In the genomic region with DNA sequence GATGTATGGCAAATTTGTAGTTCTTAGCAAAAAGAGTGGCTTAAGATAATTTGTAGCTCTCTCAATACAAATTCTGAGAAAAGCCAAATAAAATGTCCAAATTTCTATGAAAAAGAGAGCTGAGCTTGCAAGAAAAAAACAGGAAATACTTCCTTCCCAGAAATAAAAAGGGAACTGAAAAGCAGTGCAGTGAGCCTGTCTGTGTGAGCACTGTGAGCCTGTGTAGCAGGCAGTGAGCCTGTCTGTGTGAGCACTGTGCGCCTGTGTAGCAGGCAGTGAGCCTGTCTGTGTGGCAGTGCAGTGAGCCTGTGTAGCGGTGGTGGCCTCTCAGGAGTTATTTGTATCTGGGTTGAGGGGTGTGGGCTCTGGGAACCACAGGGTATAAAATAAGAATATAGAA, we compare ENCODE assay signal across 12 mouse cellular contexts.
DNase-seq lines count a peak whose midpoint lies in the region; ATAC-seq lines count a peak whose summit lies in the region.
"Had no signal": no experiment of that assay in that cellular context is flagged by ENCODE, and none has a peak within 500 bp of the region (broad histone marks: within the 10 kb centered on the region; RNA-seq: fewer than 3 reads in every experiment).

No protein-coding gene starts in this region.

- H3K4me1 ChIP-seq in liver, embryonic 16.5 days (ENCODE audit: control insufficient read depth, low read depth, low read length), result no peaks in the 10 kb centered on the region
- no peaks in the 10 kb centered on the region for H3K4me1 ChIP-seq in liver, embryonic 12.5 days
- no peaks in the 10 kb centered on the region for H3K4me1 ChIP-seq in forebrain, embryonic 13.5 days
- no peaks in the 10 kb centered on the region for H3K4me1 ChIP-seq in midbrain, embryonic 13.5 days (replicated peaks)
- H3K4me1 ChIP-seq: embryonic facial prominence, embryonic 13.5 days; limb, embryonic 13.5 days; megakaryocyte, embryonic 14.5 days had no signal

- H3K9ac ChIP-seq in liver, embryonic 16.5 days (ENCODE audit: low read depth, low read length), result no peak overlapping the region
- no peak overlapping the region for H3K9ac ChIP-seq in liver, embryonic 12.5 days
- H3K9ac ChIP-seq in forebrain, embryonic 13.5 days, result no peak overlapping the region
- no peak overlapping the region for H3K9ac ChIP-seq in midbrain, embryonic 13.5 days (replicated peaks)
- H3K9ac ChIP-seq: embryonic facial prominence, embryonic 13.5 days; limb, embryonic 13.5 days had no signal

- H3K27ac ChIP-seq in liver, embryonic 16.5 days (ENCODE audit: low read length), result no peak overlapping the region
- no peak overlapping the region for H3K27ac ChIP-seq in liver, embryonic 12.5 days
- H3K27ac ChIP-seq in forebrain, embryonic 13.5 days, result no peak overlapping the region
- H3K27ac ChIP-seq in midbrain, embryonic 13.5 days, result no peak overlapping the region
- H3K27ac ChIP-seq: embryonic facial prominence, embryonic 13.5 days; layer of hippocampus, adult 2 months; limb, embryonic 13.5 days had no signal

- peak; percentile 60; the same call in 1 of the 2 replicates for ATAC-seq in liver, embryonic 16.5 days (ENCODE audit: low read depth)
- no peak for ATAC-seq in liver, embryonic 12.5 days
- ATAC-seq in forebrain, embryonic 13.5 days, result 0 out of 2 replicates have a peak, but pooled peaks have one; percentile 48
- 0 out of 2 replicates have a peak, but pooled peaks have one; percentile 67 for ATAC-seq in midbrain, embryonic 13.5 days

- no peak overlapping the region for H3K4me3 ChIP-seq in liver, embryonic 16.5 days (ENCODE audit: low read depth, low read length)
- no peak overlapping the region for H3K4me3 ChIP-seq in liver, embryonic 12.5 days
- no peak overlapping the region for H3K4me3 ChIP-seq in forebrain, embryonic 13.5 days
- H3K4me3 ChIP-seq in midbrain, embryonic 13.5 days (replicated peaks), result no peak overlapping the region
- H3K4me3 ChIP-seq: embryonic facial prominence, embryonic 13.5 days; layer of hippocampus, adult 2 months; limb, embryonic 13.5 days; megakaryocyte, embryonic 14.5 days had no signal

- H3K36me3 ChIP-seq in liver, embryonic 16.5 days (ENCODE audit: control insufficient read depth, insufficient read depth), result no peaks in the 10 kb centered on the region
- no peaks in the 10 kb centered on the region for H3K36me3 ChIP-seq in liver, embryonic 12.5 days
- no peaks in the 10 kb centered on the region for H3K36me3 ChIP-seq in forebrain, embryonic 13.5 days (ENCODE audit: poor library complexity, severe bottlenecking)
- no peaks in the 10 kb centered on the region for H3K36me3 ChIP-seq in midbrain, embryonic 13.5 days
- H3K36me3 ChIP-seq: embryonic facial prominence, embryonic 13.5 days; limb, embryonic 13.5 days had no signal

- H3K4me2 ChIP-seq in liver, embryonic 16.5 days (ENCODE audit: low read depth, low read length), result no peak overlapping the region
- no peak overlapping the region for H3K4me2 ChIP-seq in liver, embryonic 12.5 days
- H3K4me2 ChIP-seq in forebrain, embryonic 13.5 days, result no peak overlapping the region
- no peak overlapping the region for H3K4me2 ChIP-seq in midbrain, embryonic 13.5 days (replicated peaks)
- H3K4me2 ChIP-seq: embryonic facial prominence, embryonic 13.5 days; heart, embryonic 11.5 days; limb, embryonic 13.5 days had no signal

- peak; percentile 71 for DNase-seq in thymus, postnatal 25 days
- DNase-seq in cerebellum, adult 9-10 months, result no peak
- no peak for DNase-seq in layer of hippocampus, adult 18-20 months (ENCODE audit: low spot score in 2 of 2)

- H3K9me3 ChIP-seq in liver, embryonic 16.5 days (replicated peaks; ENCODE audit: control insufficient read depth, low read length), result no peaks in the 10 kb centered on the region
- H3K9me3 ChIP-seq in liver, embryonic 12.5 days (replicated peaks), result no peaks in the 10 kb centered on the region
- H3K9me3 ChIP-seq in forebrain, embryonic 13.5 days (replicated peaks), result no peaks in the 10 kb centered on the region
- H3K9me3 ChIP-seq in midbrain, embryonic 13.5 days, result no peaks in the 10 kb centered on the region
- H3K9me3 ChIP-seq: embryonic facial prominence, embryonic 13.5 days; limb, embryonic 13.5 days; megakaryocyte, embryonic 14.5 days had no signal

- 25% methylated on average over 2 of the region's 2 CpGs for WGBS in liver, embryonic 16.5 days (ENCODE audit: insufficient replicate concordance)
- 46% methylated on average over 2 of the region's 2 CpGs for WGBS in liver, embryonic 12.5 days (ENCODE audit: insufficient replicate concordance)
- WGBS in forebrain, embryonic 13.5 days, result 19% methylated on average over 2 of the region's 2 CpGs
- WGBS in midbrain, embryonic 13.5 days, result 18% methylated on average over 2 of the region's 2 CpGs

- no peaks in the 10 kb centered on the region for H3K27me3 ChIP-seq in liver, embryonic 16.5 days (ENCODE audit: control insufficient read depth, insufficient read depth, low read depth, low read length)
- H3K27me3 ChIP-seq in liver, embryonic 12.5 days (replicated peaks), result no peaks in the 10 kb centered on the region
- no peaks in the 10 kb centered on the region for H3K27me3 ChIP-seq in forebrain, embryonic 13.5 days
- H3K27me3 ChIP-seq in midbrain, embryonic 13.5 days, result no peaks in the 10 kb centered on the region
- H3K27me3 ChIP-seq: embryonic facial prominence, embryonic 13.5 days had no signal
